Mouse (Mus musculus) heart, embryonic 16.5 days (tissue): ENCODE data around the gene Pnmal2. TPM values are rescaled to one million over a fixed set of nuclear protein-coding genes. Genes with fewer than 3 reads are reported as not detected.
A peak's percentile ranks its signal among the peaks of the same experiment; 100 is the strongest.

Source experiments
- ATAC-seq: fragments of 200-750 bp; cut with Nextera tagmentation; replicated peaks from 2 replicates; pipeline ENCODE4 v1.8.0; 2017; ENCODE audit warnings: moderate number of reproducible peaks; ENCODE audit not compliant: insufficient read depth, low FRiP score; ENCODE audit errors: extremely low read depth
- H3K27ac ChIP-seq: fragments of 300-500 bp; sonication (generic); 2 replicates; pipeline ENCODE4 v1.5.1; 2014; ENCODE audit warnings: mild to moderate bottlenecking, low read length, control low read depth, moderate library complexity
- H3K27me3 ChIP-seq: fragments of 300-500 bp; sonication (generic); 2 replicates; pipeline ENCODE4 v1.6.1; 2014; ENCODE audit warnings: low read length, mixed read lengths; ENCODE audit not compliant: control insufficient read depth, insufficient read depth
- H3K36me3 ChIP-seq: fragments of 300-500 bp; sonication (generic); 2 replicates; pipeline ENCODE4 v1.6.1; 2014; ENCODE audit not compliant: control insufficient read depth, insufficient read depth
- H3K4me1 ChIP-seq: fragments of 300-500 bp; sonication (generic); 2 replicates; pipeline ENCODE4 v1.6.1; 2014; ENCODE audit warnings: low read length, mixed read lengths; ENCODE audit not compliant: control insufficient read depth, insufficient read depth
- H3K4me2 ChIP-seq: fragments of 300-500 bp; sonication (generic); 2 replicates; pipeline ENCODE4 v1.6.1; 2014; ENCODE audit warnings: low read depth, mild to moderate bottlenecking, control low read depth, low read length
- H3K4me3 ChIP-seq: fragments of 300-500 bp; sonication (generic); 2 replicates; pipeline ENCODE4 v1.5.1; 2014; ENCODE audit warnings: mild to moderate bottlenecking, control low read depth, low read length
- H3K9ac ChIP-seq: fragments of 300-500 bp; sonication (generic); 2 replicates; pipeline ENCODE4 v1.6.1; 2014; ENCODE audit warnings: low read length, control low read depth
- H3K9me3 ChIP-seq: fragments of 300-500 bp; sonication (generic); replicated peaks from 2 replicates; pipeline ENCODE4 v1.6.1; 2016; ENCODE audit warnings: low read length; ENCODE audit not compliant: control insufficient read depth
- WGBS: fragments of 180-500 bp; shearing (Covaris S2); extraction: QIAGEN DNeasy Blood & Tissue Kit; methylation state at CpG from one replicate; pipeline ENCODE4 v1.1.7; 2014; 5-methylcytosine and 5-hydroxymethylcytosine counted together
- polyA plus RNA-seq: library from polyadenylated mRNA; unstranded; fragments of >200 nt; fragmentation: Nextera tagmentation; extraction: Ambion mirVana; gene quantifications from 2 replicates; pipeline ENCODE4 v1.2.1, GENCODE M21; 2015

Gene Pnmal2
- polyA plus RNA-seq, 1 experiment from 2014 or later = 6.0 TPM

- H3K4me1 ChIP-seq = peaks cover 63% of the 10 kb centered on the region
- peak overlapping the region; percentile 90 for H3K4me2 ChIP-seq
- peak overlapping the region; percentile 94 for H3K27ac ChIP-seq
- H3K36me3 ChIP-seq = peaks cover 25% of the 10 kb centered on the region
- 75% methylated on average over 4 of the region's 4 CpGs for WGBS
- no peaks in the 10 kb centered on the region for H3K27me3 ChIP-seq
- no peak for ATAC-seq
- peak overlapping the region; percentile 78 for H3K4me3 ChIP-seq
- H3K9me3 ChIP-seq = no peaks in the 10 kb centered on the region
- H3K9ac ChIP-seq = peak overlapping the region; percentile 87
Measured at GRCm38 (mm10) chr7:16995345-16995744, 50.9 kb downstream of the Pnmal2 start.

Other genes with a start within 250 kb of the Pnmal2 start
- gene Ceacam9, start 222.8 kb upstream of the Pnmal2 start, polyA plus RNA-seq = 0.33 TPM in 1 of 2 replicates, not detected in the other
- 218 and 242 TPM in 2 replicates for gene Ap2s1, start 206.3 kb upstream of the Pnmal2 start, polyA plus RNA-seq
- 45.4 and 47.6 TPM in 2 replicates for gene Slc1a5, start 163.3 kb upstream of the Pnmal2 start, polyA plus RNA-seq
- 88.8 and 92.5 TPM in 2 replicates for gene Strn4, start 128.8 kb upstream of the Pnmal2 start, polyA plus RNA-seq
- 33.0 and 33.9 TPM in 2 replicates for gene Fkrp, start 128.0 kb upstream of the Pnmal2 start, polyA plus RNA-seq
- gene Prkd2, start 101.8 kb upstream of the Pnmal2 start, polyA plus RNA-seq = 13.0 and 15.4 TPM in 2 replicates
- 2.8 and 3.1 TPM in 2 replicates for gene Dact3, start 69.4 kb upstream of the Pnmal2 start, polyA plus RNA-seq
- gene Gng8, start 52.9 kb upstream of the Pnmal2 start, polyA plus RNA-seq = 2.9 and 3.7 TPM in 2 replicates
- gene Ptgir, start 38.2 kb upstream of the Pnmal2 start, polyA plus RNA-seq = 1.4 and 1.5 TPM in 2 replicates
- 112 and 128 TPM in 2 replicates for gene Calm3, start 20.6 kb upstream of the Pnmal2 start, polyA plus RNA-seq
- gene Pnmal1, start 15.0 kb downstream of the Pnmal2 start, polyA plus RNA-seq = 0.09 TPM in 2 replicates
- 0.07 and 0.09 TPM in 2 replicates for gene Gm42372, start 38.4 kb downstream of the Pnmal2 start, polyA plus RNA-seq
- 45.1 and 47.4 TPM in 2 replicates for gene Ccdc8, start 48.0 kb downstream of the Pnmal2 start, polyA plus RNA-seq
- 105 and 108 TPM in 2 replicates for gene Ppp5c, start 83.2 kb downstream of the Pnmal2 start, polyA plus RNA-seq
- 36.3 and 43.4 TPM in 2 replicates for gene Hif3a, start 117.7 kb downstream of the Pnmal2 start, polyA plus RNA-seq
- 0.17 and 0.22 TPM in 2 replicates for gene Psg16, start 129.4 kb downstream of the Pnmal2 start, polyA plus RNA-seq
- not detected in 2 replicates for gene Ceacam3, start 205.6 kb downstream of the Pnmal2 start, polyA plus RNA-seq